Mouse (Mus musculus) neural tube, embryonic 14.5 days (tissue): ENCODE measurements around the gene Gm10722. TPM values are rescaled to one million over a fixed set of nuclear protein-coding genes. Genes with fewer than 3 reads are reported as not detected.
"Not testable (repeated sequence)": the region's sequence is repeated elsewhere in the genome, so short reads cannot be mapped to it uniquely, and the experiment has no call there.

Experiments
- ATAC-seq: fragments of 200-750 bp; cut with Nextera tagmentation; 2 replicates; pipeline ENCODE4 v1.8.0; 2017; ENCODE audit warnings: low read depth, mild to moderate bottlenecking, moderate TSS enrichment, moderate library complexity
- H3K27ac ChIP-seq: fragments of 300-500 bp; sonication (generic); 2 replicates; pipeline ENCODE4 v1.5.1; 2014; ENCODE audit warnings: low read depth, mild to moderate bottlenecking, control low read depth, low read length, moderate library complexity, mixed read lengths
- H3K27me3 ChIP-seq: fragments of 300-500 bp; sonication (generic); 2 replicates; pipeline ENCODE4 v1.6.1; 2014; ENCODE audit warnings: low read length; ENCODE audit not compliant: control insufficient read depth, insufficient read depth
- H3K36me3 ChIP-seq: fragments of 300-500 bp; sonication (generic); 2 replicates; pipeline ENCODE4 v1.6.1; 2014; ENCODE audit warnings: low read length, mixed read lengths; ENCODE audit not compliant: control insufficient read depth, insufficient read depth
- H3K4me1 ChIP-seq: fragments of 300-500 bp; sonication (generic); 2 replicates; pipeline ENCODE4 v1.6.1; 2014; ENCODE audit warnings: low read length; ENCODE audit not compliant: control insufficient read depth, insufficient read depth
- H3K4me2 ChIP-seq: fragments of 300-500 bp; sonication (generic); 2 replicates; pipeline ENCODE4 v1.6.1; 2014; ENCODE audit warnings: mild to moderate bottlenecking, low read depth, low read length, control low read depth
- H3K4me3 ChIP-seq: fragments of 300-500 bp; sonication (generic); 2 replicates; pipeline ENCODE4 v1.5.1; 2014; ENCODE audit warnings: low read depth, low read length, control low read depth, mixed read lengths
- H3K9ac ChIP-seq: fragments of 300-500 bp; sonication (generic); replicated peaks from 2 replicates; pipeline ENCODE4 v1.6.1; 2014; ENCODE audit warnings: low read depth, mild to moderate bottlenecking, control low read depth, low read length, mixed read lengths
- H3K9me3 ChIP-seq: fragments of 300-500 bp; sonication (generic); 2 replicates; pipeline ENCODE4 v1.6.1; 2016; ENCODE audit warnings: low read length; ENCODE audit not compliant: control insufficient read depth
- WGBS: fragments of 180-500 bp; shearing (Covaris S2); extraction: QIAGEN DNeasy Blood & Tissue Kit; methylation state at CpG from one replicate; pipeline ENCODE4 v1.1.7; 2014; 5-methylcytosine and 5-hydroxymethylcytosine counted together
- polyA plus RNA-seq: library from polyadenylated mRNA; unstranded; fragments of >200 nt; fragmentation: Nextera tagmentation; extraction: Ambion mirVana; gene quantifications from 2 replicates; pipeline ENCODE4 v1.2.1, GENCODE M21; 2014

Gene Gm10722
- polyA plus RNA-seq, 1 experiment from 2014 or later: not detected

GRCm38 (mm10) chr9:3012733-3013279 lies 12.1 kb downstream of the Gm10722 start, which contains the start of gene Gm10721:
TSS of gene Gm10721 (plus strand) at chr9:3013140.
- H3K4me2 ChIP-seq, H3K9me3 ChIP-seq, H3K36me3 ChIP-seq, H3K4me1 ChIP-seq, H3K27ac ChIP-seq, H3K9ac ChIP-seq, H3K4me3 ChIP-seq, H3K27me3 ChIP-seq: not testable (repeated sequence)
- ATAC-seq: 0 out of 2 replicates have a peak, but pooled peaks have one; percentile 41
- WGBS: no CpG with 5 or more reads among the region's 11 CpGs

GRCm38 (mm10) chr9:3015354-3015753 lies 14.6 kb downstream of the Gm10722 start, which contains the start of gene Gm10720:
TSS of gene Gm10720 (plus strand) at chr9:3015654.
- not testable (repeated sequence) for ATAC-seq, H3K4me1 ChIP-seq, H3K36me3 ChIP-seq, H3K27ac ChIP-seq, H3K4me2 ChIP-seq, H3K9ac ChIP-seq, H3K4me3 ChIP-seq, H3K27me3 ChIP-seq, H3K9me3 ChIP-seq
- 61% methylated on average over 4 of the region's 9 CpGs for WGBS

GRCm38 (mm10) chr9:3015896-3016295 lies 15.2 kb downstream of the Gm10722 start:
- H3K4me1 ChIP-seq, H3K9ac ChIP-seq, ATAC-seq, H3K4me2 ChIP-seq, H3K4me3 ChIP-seq, H3K27me3 ChIP-seq, H3K9me3 ChIP-seq, H3K27ac ChIP-seq, H3K36me3 ChIP-seq: not testable (repeated sequence)
- 76% methylated on average over 4 of the region's 6 CpGs for WGBS

GRCm38 (mm10) chr9:3017108-3017507 lies 16.4 kb downstream of the Gm10722 start, which contains the start of gene Gm10719:
TSS of gene Gm10719 (plus strand) at chr9:3017408.
- not testable (repeated sequence) for H3K4me2 ChIP-seq, H3K4me3 ChIP-seq, H3K9ac ChIP-seq, ATAC-seq, H3K36me3 ChIP-seq, H3K4me1 ChIP-seq, H3K27me3 ChIP-seq, H3K27ac ChIP-seq, H3K9me3 ChIP-seq
- 100% methylated on average over 1 of the region's 9 CpGs for WGBS

- H3K27me3 ChIP-seq, H3K9me3 ChIP-seq, H3K27ac ChIP-seq, H3K4me2 ChIP-seq, H3K36me3 ChIP-seq, H3K4me1 ChIP-seq, H3K4me3 ChIP-seq, ATAC-seq, H3K9ac ChIP-seq: not testable (repeated sequence)
- 65% methylated on average over 9 of the region's 9 CpGs for WGBS
These were observed 18.2 kb downstream of the Gm10722 start for GRCm38 (mm10) chr9:3018944-3019343.

GRCm38 (mm10) chr9:3019835-3020727 lies 19.4 kb downstream of the Gm10722 start:
- H3K27ac ChIP-seq, H3K4me2 ChIP-seq, H3K36me3 ChIP-seq, H3K9ac ChIP-seq, H3K27me3 ChIP-seq, H3K4me1 ChIP-seq, H3K9me3 ChIP-seq, H3K4me3 ChIP-seq: not testable (repeated sequence)
- ATAC-seq: 0 out of 2 replicates have a peak, but pooled peaks have one; percentile 57
- WGBS: 76% methylated on average over 11 of the region's 19 CpGs

- not testable (repeated sequence) for H3K9me3 ChIP-seq, H3K27ac ChIP-seq, H3K4me3 ChIP-seq, H3K27me3 ChIP-seq, H3K36me3 ChIP-seq, H3K4me1 ChIP-seq, H3K9ac ChIP-seq, ATAC-seq, H3K4me2 ChIP-seq
- WGBS: 71% methylated on average over 9 of the region's 13 CpGs
These were observed 21.7 kb downstream of the Gm10722 start for GRCm38 (mm10) chr9:3022316-3023008.

- H3K9ac ChIP-seq, H3K4me1 ChIP-seq, H3K36me3 ChIP-seq, ATAC-seq, H3K27me3 ChIP-seq, H3K4me2 ChIP-seq, H3K9me3 ChIP-seq, H3K27ac ChIP-seq, H3K4me3 ChIP-seq: not testable (repeated sequence)
- WGBS: 70% methylated on average over 9 of the region's 13 CpGs
These were observed 22.7 kb downstream of the Gm10722 start, which contains the start of gene Gm10718 for GRCm38 (mm10) chr9:3023312-3023984. TSS of gene Gm10718 (plus strand) at chr9:3023547.
